Mouse (Mus musculus): ENCODE measurements around the gene Oas1f. TPM values are rescaled to one million over a fixed set of nuclear protein-coding genes. Genes with fewer than 3 reads are reported as not detected.
"Not testable (repeated sequence)": the region's sequence is repeated elsewhere in the genome, so short reads cannot be mapped to it uniquely, and the experiment has no call there.

The Oas1f gene
- total RNA-seq, 2 experiments from 2014 or later, result not detected

DNA sequence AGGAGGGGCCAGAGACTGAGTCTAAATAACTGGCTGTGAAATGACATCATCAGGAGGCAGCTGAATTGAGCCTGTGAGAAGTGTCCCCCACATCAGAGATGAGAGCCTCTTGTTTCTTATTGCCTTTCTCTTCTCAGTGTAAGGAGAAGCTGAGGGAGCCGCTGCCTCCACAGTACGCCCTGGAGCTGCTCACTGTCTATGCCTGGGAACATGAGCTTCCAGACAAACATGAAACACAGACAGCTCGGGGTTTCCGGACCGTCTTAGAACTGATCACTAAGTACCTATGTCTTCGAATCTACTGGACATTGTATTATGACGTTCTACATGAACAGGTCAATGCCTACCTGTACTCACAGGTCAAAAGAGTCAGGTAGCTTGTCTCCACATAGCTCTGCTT is 23.6 kb downstream of the Oas1f start:
- no peak for DNase-seq (ENCODE audit: low spot score in 2 of 2)

DNA sequence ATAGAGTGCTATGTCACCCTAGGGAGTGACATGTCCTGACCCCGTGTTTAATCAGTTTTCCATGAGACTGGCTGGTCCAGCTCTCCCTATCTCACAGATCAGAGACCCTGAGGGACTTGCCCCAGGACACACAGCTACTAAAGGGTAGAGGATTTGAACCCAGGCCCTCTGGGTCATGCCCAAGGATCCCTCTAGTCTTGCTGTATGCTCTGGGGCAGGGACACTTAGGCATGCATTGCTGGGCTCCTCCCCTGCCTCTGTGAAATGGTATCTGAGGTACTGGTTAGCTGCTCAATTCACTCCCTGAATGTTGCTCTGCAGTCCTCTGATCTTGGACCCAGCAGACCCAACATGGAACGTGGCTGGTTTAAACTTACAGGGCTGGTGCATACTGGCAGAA is 24.3 kb downstream of the Oas1f start:
- DNase-seq (ENCODE audit: low spot score in 2 of 2), result no peak

DNA sequence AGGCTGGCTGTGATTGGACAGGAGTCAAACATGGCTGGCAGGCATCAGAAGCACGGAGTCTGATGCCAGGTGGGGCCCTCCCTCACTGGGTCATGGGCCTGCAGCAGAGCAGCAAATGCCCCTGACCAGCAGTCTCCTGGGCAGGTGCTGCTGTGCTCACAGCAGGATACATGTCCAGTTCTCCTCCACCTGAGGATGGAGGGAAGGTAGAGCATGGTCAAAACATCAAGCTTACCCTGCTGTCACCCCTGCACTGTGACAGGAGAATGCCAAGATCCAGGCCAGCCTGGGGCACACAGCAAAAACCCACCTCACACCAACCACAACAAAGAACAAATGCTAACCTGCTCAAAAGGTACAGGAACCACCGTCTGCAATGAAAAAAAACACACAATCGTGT is 29.7 kb downstream of the Oas1f start:
- DNase-seq (ENCODE audit: low spot score in 2 of 2), result not testable (repeated sequence)

- not testable (repeated sequence) for DNase-seq (ENCODE audit: low spot score in 2 of 2)
Observed at GRCm38 (mm10) chr5:120877407-120877806, 30.2 kb downstream of the Oas1f start.

DNA sequence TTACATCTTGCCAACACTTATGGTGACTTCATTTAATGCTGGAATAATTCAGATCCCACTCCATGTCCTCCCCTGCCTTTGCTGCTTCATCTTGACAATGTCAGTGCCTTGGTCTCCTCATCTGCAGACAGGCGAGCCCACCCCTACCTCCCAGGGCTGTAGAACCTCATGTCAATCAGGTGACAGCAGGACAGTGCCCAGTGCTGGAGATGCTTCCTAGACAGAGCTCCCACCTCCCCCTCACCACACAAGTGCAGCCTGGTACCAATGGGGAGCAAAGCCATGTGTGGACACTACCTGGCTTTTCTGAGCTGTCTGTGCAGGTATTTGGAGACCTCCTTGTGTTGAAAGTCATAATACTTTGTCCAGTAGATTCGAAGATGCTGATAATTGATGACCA is 31.6 kb downstream of the Oas1f start:
- DNase-seq (ENCODE audit: low spot score in 2 of 2), result not testable (repeated sequence)

- DNase-seq (ENCODE audit: low spot score in 2 of 2), result not testable (repeated sequence)
Observed at GRCm38 (mm10) chr5:120881681-120882080, 34.5 kb downstream of the Oas1f start.

DNA sequence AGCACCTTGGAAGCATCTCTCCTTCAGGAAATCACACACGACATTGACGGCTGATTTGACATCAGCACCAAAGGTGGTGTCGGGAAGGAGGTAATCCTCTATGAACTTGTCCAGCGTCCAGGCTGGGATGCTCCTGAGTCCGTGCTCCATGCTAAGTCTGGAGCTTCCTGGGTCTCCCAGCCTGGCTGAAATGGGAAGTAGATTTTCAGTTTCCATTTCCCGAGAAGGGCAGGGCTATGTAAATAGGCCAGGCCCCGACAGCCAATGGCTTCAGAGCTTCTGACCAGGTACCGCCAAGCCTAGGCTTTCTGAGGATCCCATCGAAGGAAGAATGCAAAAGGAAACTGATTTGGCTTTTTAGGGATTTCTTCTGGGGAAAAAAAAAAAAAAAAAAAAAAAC is 40.2 kb downstream of the Oas1f start, which contains the start of gene Oas1g:
Gene Oas1g (minus strand): TSS at position 201 of the 400 bp plus-strand sequence.
- DNase-seq (ENCODE audit: low spot score in 2 of 2), result not testable (repeated sequence)

DNA sequence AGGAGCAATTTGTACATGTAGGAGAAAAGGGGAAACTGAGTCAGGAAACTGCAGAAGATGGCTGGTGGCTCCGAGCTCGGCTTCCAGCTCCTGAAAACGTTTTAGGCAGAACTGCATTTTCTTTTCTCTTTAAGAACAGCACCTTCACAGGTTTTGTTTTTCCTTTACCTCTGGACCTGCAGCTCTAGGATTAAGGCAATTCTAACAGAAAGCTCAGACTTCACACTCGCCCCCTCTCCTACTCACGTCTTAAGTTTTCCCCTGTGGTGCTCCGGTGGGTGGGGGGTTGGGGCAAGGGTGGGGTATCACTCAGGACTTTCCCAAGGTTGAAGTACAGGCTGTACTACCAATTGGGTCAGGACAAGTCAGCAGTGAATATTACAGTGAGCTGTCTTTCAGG is 40.7 kb downstream of the Oas1f start:
- no peak for DNase-seq (ENCODE audit: low spot score in 2 of 2)

- DNase-seq (ENCODE audit: low spot score in 2 of 2), result not testable (repeated sequence)
Observed at GRCm38 (mm10) chr5:120888294-120888815, 41.2 kb downstream of the Oas1f start.

DNA sequence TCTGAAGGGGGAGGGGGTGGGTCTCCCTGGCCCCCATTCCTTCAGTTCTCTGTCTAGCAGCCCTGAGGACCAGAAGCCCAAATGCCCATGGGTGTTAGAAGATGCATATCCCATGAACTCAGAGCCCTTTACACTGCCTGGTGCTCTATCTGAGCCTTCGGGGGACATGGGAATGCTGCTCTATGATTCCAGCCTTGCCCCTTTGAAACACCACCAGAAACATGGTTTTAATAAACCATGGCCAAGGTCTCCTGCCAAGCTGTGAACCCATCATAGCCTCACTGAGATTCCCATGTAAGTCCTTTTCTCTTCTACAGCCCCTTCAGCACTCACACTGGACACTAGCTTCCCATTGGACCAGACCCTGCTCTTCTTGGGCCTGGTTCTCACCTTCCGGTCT is 42.9 kb downstream of the Oas1f start:
- DNase-seq (ENCODE audit: low spot score in 2 of 2), result no peak

GRCm38 (mm10) chr5:120890991-120891390 is 43.8 kb downstream of the Oas1f start:
- no peak for DNase-seq (ENCODE audit: low spot score in 2 of 2)

- DNase-seq (ENCODE audit: low spot score in 2 of 2), result not testable (repeated sequence)
Observed at GRCm38 (mm10) chr5:120891566-120892242, 44.5 kb downstream of the Oas1f start.

DNA sequence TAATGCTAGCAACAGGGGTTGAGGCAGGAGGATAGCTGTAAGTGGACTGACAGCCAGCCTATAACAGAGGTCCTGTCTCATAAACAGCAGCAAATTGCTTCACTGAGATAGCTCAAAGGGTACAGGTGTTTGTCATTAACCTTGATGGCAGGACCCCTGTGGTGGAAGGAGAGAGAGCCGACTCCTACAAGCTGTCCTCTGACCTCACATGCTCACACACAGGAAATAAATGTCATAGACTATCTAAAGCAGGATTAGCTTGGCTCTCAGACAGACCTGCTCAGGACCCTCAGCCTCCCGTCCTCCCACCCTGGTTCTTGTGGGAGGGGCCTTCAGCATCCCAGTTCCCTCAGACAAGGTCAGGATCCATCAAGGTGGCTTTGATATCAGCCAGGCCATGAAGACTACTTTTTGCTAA is 45.1 kb downstream of the Oas1f start:
- no peak for DNase-seq (ENCODE audit: low spot score in 2 of 2)

DNA sequence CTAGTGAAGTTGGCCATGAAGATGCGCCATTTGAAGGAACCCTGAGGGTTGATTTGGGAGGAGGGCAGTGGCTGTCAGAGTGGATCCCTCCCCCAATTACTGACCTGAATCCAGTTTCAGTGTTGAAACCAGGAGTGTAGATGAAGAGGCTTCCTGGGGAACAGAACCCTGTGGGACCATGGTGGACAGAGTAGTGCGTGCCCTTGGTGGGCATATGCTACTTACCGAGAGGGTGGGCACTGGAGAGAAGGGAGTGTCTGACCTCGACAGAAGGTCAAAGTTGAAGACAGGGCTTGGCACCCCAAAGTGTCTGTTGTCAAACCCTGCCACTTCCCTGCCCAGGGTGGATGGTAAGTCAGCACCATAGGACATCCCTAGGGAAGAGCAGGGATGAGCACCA is 46.7 kb downstream of the Oas1f start:
- not testable (repeated sequence) for DNase-seq (ENCODE audit: low spot score in 2 of 2)

GRCm38 (mm10) chr5:120894692-120895091 is 47.5 kb downstream of the Oas1f start:
- DNase-seq (ENCODE audit: low spot score in 2 of 2), result not testable (repeated sequence)

GRCm38 (mm10) chr5:120895231-120895900 is 48.2 kb downstream of the Oas1f start:
- no peak for DNase-seq (ENCODE audit: low spot score in 2 of 2)

GRCm38 (mm10) chr5:120898307-120898706 is 51.1 kb downstream of the Oas1f start:
- DNase-seq (ENCODE audit: low spot score in 2 of 2), result no peak

DNA sequence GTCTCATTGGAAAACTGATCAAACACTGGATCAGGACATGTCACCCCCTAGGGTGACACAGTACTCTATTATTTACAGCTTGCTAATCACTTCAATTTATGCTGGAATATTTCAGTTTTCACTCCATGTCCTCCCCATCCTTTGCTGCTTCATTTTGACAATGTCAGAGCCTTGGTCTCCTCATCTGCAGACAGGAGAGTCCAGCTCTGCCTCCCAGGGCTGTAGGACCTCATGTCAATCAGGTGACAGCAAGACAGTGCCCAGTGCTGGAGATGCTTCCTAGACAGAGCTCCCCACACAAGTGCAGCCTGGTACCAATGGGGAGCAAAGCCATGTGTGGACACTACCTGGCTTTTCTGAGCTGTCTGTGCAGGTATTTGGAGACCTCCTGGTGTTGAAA is 51.6 kb downstream of the Oas1f start:
- no peak for DNase-seq (ENCODE audit: low spot score in 2 of 2)

GRCm38 (mm10) chr5:120900666-120901065 is 53.5 kb downstream of the Oas1f start:
- DNase-seq (ENCODE audit: low spot score in 2 of 2), result no peak

GRCm38 (mm10) chr5:120902056-120902455 is 54.9 kb downstream of the Oas1f start:
- DNase-seq (ENCODE audit: low spot score in 2 of 2), result no peak

DNA sequence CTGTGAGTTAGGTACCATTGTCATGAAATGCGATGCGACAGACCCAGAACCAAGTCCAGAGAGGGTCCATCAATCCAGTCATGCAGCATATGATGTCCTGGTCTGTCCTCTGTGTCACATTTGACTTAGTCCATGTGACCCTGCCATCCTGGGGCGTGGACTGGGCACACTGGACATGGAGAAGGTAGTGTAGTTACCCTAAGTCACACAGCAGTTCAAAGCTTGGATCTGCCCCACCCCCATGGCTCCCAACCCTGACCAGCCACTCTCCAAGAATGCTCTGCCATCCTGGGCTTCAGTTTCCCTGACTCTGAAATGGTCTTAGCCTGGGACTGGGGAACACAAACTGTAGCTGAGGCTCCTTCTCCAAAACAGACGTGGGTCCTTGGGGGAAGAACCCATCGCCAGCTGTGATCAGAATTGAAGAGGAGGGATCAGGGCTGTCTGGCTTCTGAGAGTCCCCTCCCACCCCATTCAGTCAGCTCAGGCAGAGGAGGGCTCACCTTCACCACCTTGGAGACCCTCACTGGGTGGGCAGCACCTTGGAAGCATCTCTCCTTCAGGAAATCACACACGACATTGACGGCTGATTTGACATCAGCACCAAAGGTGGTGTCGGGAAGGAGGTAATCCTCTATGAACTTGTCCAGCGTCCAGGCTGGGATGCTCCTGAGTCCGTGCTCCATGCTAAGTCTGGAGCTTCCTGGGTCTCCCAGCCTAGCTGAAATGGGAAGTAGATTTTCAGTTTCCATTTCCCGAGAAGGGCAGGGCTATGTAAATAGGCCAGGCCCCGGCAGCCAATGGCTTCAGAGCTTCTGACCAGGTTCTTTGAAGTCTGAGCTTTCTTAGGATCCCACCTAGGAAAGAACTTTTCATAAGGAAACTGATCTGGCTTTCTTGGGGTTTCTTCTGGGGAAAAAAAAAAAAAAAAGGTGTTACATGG is 59.9 kb downstream of the Oas1f start, which contains the start of gene Oas1a:
Gene Oas1a (minus strand): TSS at position 731 of the 943 bp plus-strand sequence.
- DNase-seq (ENCODE audit: low spot score in 2 of 2), result not testable (repeated sequence)
